Mouse (Mus musculus) MEL (cell line): ENCODE data around the gene Olfr70. TPM values are rescaled to one million over a fixed set of nuclear protein-coding genes. Genes with fewer than 3 reads are reported as not detected.

Experiments used
- DNase-seq: peaks from one replicate; pipeline ENCODE4 v3.0.0; 2011; ENCODE audit warnings: low read depth, low spot score
- H3K27ac ChIP-seq: 2 replicates; pipeline ENCODE4 v1.5.1; 2012; ENCODE audit warnings: low read depth, mild to moderate bottlenecking, control low read depth, low read length, moderate library complexity; ENCODE audit not compliant: control insufficient read depth
- H3K27me3 ChIP-seq, 2 experiments: fragments of 150-350 bp in 1 of 2; sonication (generic) in 1 of 2; 2 replicates each; pipeline ENCODE4 v1.6.1; 2012; ENCODE audit warnings: low read length in 2 of 2, mild to moderate bottlenecking in 2 of 2, improper control_type of control experiment in 1 of 2, moderate library complexity in 1 of 2; ENCODE audit not compliant: insufficient read depth in 2 of 2, control insufficient read depth in 1 of 2
- H3K36me3 ChIP-seq, 2 experiments: 2 replicates each; pipeline ENCODE4 v1.6.1; 2012 to 2014; ENCODE audit warnings: low read length in 2 of 2, improper control_type of control experiment in 1 of 2, inconsistent platforms in 1 of 2, mild to moderate bottlenecking in 1 of 2; ENCODE audit not compliant: insufficient read depth in 2 of 2, control insufficient read depth in 1 of 2
- H3K4me1 ChIP-seq, 2 experiments: fragments of 150-350 bp in 1 of 2; sonication (generic) in 1 of 2; 2 replicates each; pipeline ENCODE4 v1.6.1; 2012; ENCODE audit warnings: low read length in 2 of 2, improper control_type of control experiment in 1 of 2, mild to moderate bottlenecking in 1 of 2; ENCODE audit not compliant: insufficient read depth in 2 of 2, control insufficient read depth in 1 of 2
- H3K4me3 ChIP-seq, 2 experiments: fragments of 150-350 bp in 1 of 2; sonication (generic) in 1 of 2; 2 replicates each; pipeline ENCODE4 v1.5.1; 2012; ENCODE audit warnings: low read depth in 2 of 2, low read length in 2 of 2, mild to moderate bottlenecking in 2 of 2, moderate library complexity in 2 of 2, control low read depth in 1 of 2, improper control_type of control experiment in 1 of 2; ENCODE audit not compliant: control insufficient read depth in 1 of 2, insufficient read depth in 1 of 2
- H3K79me2 ChIP-seq: 2 replicates; pipeline ENCODE4 v1.6.1; 2012; ENCODE audit warnings: mild to moderate bottlenecking, low read length, moderate library complexity; ENCODE audit not compliant: control insufficient read depth, poor library complexity, insufficient read depth
- H3K9ac ChIP-seq: 2 replicates; pipeline ENCODE4 v1.6.1; 2012; ENCODE audit warnings: low read depth, mild to moderate bottlenecking, control low read depth, low read length, moderate library complexity; ENCODE audit not compliant: control insufficient read depth, poor library complexity, severe bottlenecking
- H3K9me3 ChIP-seq: fragments of 150-350 bp; sonication (generic); replicated peaks from 2 replicates; pipeline ENCODE4 v1.6.1; 2012; ENCODE audit warnings: mild to moderate bottlenecking, low read length, improper control_type of control experiment, moderate library complexity; ENCODE audit not compliant: insufficient read depth
- BHLHE40 ChIP-seq: IDR thresholded peaks from 2 replicates; pipeline ENCODE4 v1.6.1; 2012; ENCODE audit warnings: low read depth, mild to moderate bottlenecking, inconsistent platforms, low read length, improper control_type of control experiment, borderline replicate concordance
- CHD1 ChIP-seq: IDR thresholded peaks from 2 replicates; pipeline ENCODE4 v1.6.1; 2012; ENCODE audit warnings: low read depth, mild to moderate bottlenecking, inconsistent platforms, low read length, improper control_type of control experiment
- CTCF ChIP-seq, 3 experiments: IDR thresholded peaks in 2 of 3; conservative IDR thresholded peaks in 1 of 3; 2 replicates each; pipeline ENCODE4 v1.5.1; 2011 to 2012; ENCODE audit warnings: low read length in 3 of 3, low read depth in 2 of 3, mild to moderate bottlenecking in 2 of 3, improper control_type of control experiment in 1 of 3, inconsistent platforms in 1 of 3, mixed read lengths in 1 of 3, moderate library complexity in 1 of 3; ENCODE audit not compliant: control insufficient read depth in 1 of 3, insufficient read depth in 1 of 3, poor library complexity in 1 of 3, severe bottlenecking in 1 of 3
- ELF1 ChIP-seq: IDR thresholded peaks from 2 replicates; pipeline ENCODE4 v1.6.1; 2014; ENCODE audit warnings: low read depth, mild to moderate bottlenecking, inconsistent platforms, low read length, improper control_type of control experiment, moderate library complexity
- NRF1 ChIP-seq: IDR thresholded peaks from 2 replicates; pipeline ENCODE4 v1.6.1; 2014; ENCODE audit warnings: low read depth, mild to moderate bottlenecking, inconsistent platforms, low read length, improper control_type of control experiment, moderate library complexity; ENCODE audit not compliant: poor library complexity, insufficient read depth, severe bottlenecking
- RAD21 ChIP-seq: IDR thresholded peaks from 2 replicates; pipeline ENCODE4 v1.6.1; 2011; ENCODE audit warnings: mild to moderate bottlenecking, low read depth, low read length, improper control_type of control experiment
- SMC3 ChIP-seq: IDR thresholded peaks from 2 replicates; pipeline ENCODE4 v1.6.1; 2011; ENCODE audit warnings: low read depth, low read length, improper control_type of control experiment
- TBP ChIP-seq: IDR thresholded peaks from 2 replicates; pipeline ENCODE4 v1.8.0; 2011; ENCODE audit warnings: low read depth, low read length, improper control_type of control experiment
- ZC3H11A ChIP-seq: IDR thresholded peaks from 2 replicates; pipeline ENCODE4 v1.6.1; 2012; ENCODE audit warnings: low read depth, mild to moderate bottlenecking, inconsistent platforms, low read length, improper control_type of control experiment
- ZNF384 ChIP-seq: IDR thresholded peaks from 2 replicates; pipeline ENCODE4 v1.6.1; 2012; ENCODE audit warnings: low read depth, mild to moderate bottlenecking, inconsistent platforms, low read length, improper control_type of control experiment
- polyA plus RNA-seq, 2 experiments: library from polyadenylated mRNA; stranded (reverse) in 1 of 2; unstranded in 1 of 2; fragments of >175 nt in 1 of 2; fragments of >200 nt in 1 of 2; gene quantifications; 2 replicates each; pipeline versions ENCODE4 v1.2.1 to v1.2.4; 2012; ENCODE audit warnings: low replicate concordance in 2 of 2, low read depth in 1 of 2; ENCODE audit not compliant: insufficient read length in 2 of 2, insufficient read depth in 1 of 2, missing spikeins in 1 of 2
- total RNA-seq: library from RNA; depleted of rRNA; stranded (reverse); fragments of 300-350 nt; gene quantifications from 2 replicates; pipeline ENCODE4 v1.2.3, GENCODE M21; 2012

Gene Olfr70
- total and polyA plus RNA-seq, 3 experiments = not detected

GRCm38 (mm10) chr4:43668782-43669427 lies 31.7 kb downstream of the Olfr70 start, which contains the start of the genes Tmem8b and Fam221b (continued):
- no peak for TF ChIP-seq CHD1

GRCm38 (mm10) chr4:43666412-43666811 lies 34.2 kb downstream of the Olfr70 start:
- Histone ChIP-seq H3K27me3 (peaks cover 6 to 14% of the 10 kb centered on the region in 2 experiments), H3K9me3 (no peaks in the 10 kb centered on the region), H3K4me1 (peaks cover 0 to 12% of the 10 kb centered on the region in 2 experiments; a peak in 2 of 4 replicates), H3K36me3 (no peaks in the 10 kb centered on the region; a peak in 1 of 4 replicates), H3K4me3 (no peak overlapping the region), H3K9ac (no peak overlapping the region), H3K79me2 (no peaks in the 10 kb centered on the region; the same call in 1 of the 2 replicates), H3K27ac (no peak overlapping the region)
- DNase-seq = peak; percentile 58
- TF ChIP-seq SMC3 (peak; percentile 87), CTCF (IDR thresholded peaks at IDR 0.05 in 2 of 3, conservative IDR thresholded peaks at IDR 0.05 in 1 of 3; ENCODE audit: control insufficient read depth in 1 of 3, insufficient read depth in 1 of 3, low read depth in 2 of 3, low read length in 3 of 3, poor library complexity in 1 of 3, severe bottlenecking in 1 of 3) (peak; percentile 41 to 71 (median 55); a peak in 5 of 6 replicates), ZC3H11A (peak; percentile 67), RAD21 (peak; percentile 56), ZNF384 (0 out of 2 replicates have a peak, but pooled peaks have one; percentile 25), BHLHE40 (no peak), ELF1 (no peak), NRF1 (no peak)

- Histone ChIP-seq H3K27ac (no peak overlapping the region), H3K79me2 (peaks cover 3% of the 10 kb centered on the region; the same call in 1 of the 2 replicates), H3K4me1 (peaks cover 0 to 12% of the 10 kb centered on the region in 2 experiments; a peak in 1 of 4 replicates), H3K36me3 (peaks cover 0 to 8% of the 10 kb centered on the region in 2 experiments; a peak in 2 of 4 replicates), H3K9ac (no peak overlapping the region), H3K9me3 (no peaks in the 10 kb centered on the region), H3K4me3 (peak overlapping the region; percentile 76 to 80; a peak in 3 of 4 replicates), H3K27me3 (peaks cover 0 to 5% of the 10 kb centered on the region in 2 experiments; a peak in 3 of 4 replicates)
- peak; percentile 65 for DNase-seq
- no peak for TF ChIP-seq TBP
- TF ChIP-seq CTCF (IDR thresholded peaks at IDR 0.05 in 2 of 3, conservative IDR thresholded peaks at IDR 0.05 in 1 of 3; ENCODE audit: control insufficient read depth in 1 of 3, insufficient read depth in 1 of 3, low read depth in 2 of 3, low read length in 3 of 3, poor library complexity in 1 of 3, severe bottlenecking in 1 of 3) = peak in 2 of 3 experiments; percentile 34 to 40; a peak in 5 of 6 replicates
Measured at GRCm38 (mm10) chr4:43657146-43657545, 43.5 kb downstream of the Olfr70 start.
